Mouse (Mus musculus) thymus, postnatal 25 days (tissue): ENCODE results near the gene Klhl35.

ENCODE experiments used
- DNase-seq: peaks from one replicate; pipeline ENCODE4 v3.0.0; 2022

Klhl35 gene

DNA sequence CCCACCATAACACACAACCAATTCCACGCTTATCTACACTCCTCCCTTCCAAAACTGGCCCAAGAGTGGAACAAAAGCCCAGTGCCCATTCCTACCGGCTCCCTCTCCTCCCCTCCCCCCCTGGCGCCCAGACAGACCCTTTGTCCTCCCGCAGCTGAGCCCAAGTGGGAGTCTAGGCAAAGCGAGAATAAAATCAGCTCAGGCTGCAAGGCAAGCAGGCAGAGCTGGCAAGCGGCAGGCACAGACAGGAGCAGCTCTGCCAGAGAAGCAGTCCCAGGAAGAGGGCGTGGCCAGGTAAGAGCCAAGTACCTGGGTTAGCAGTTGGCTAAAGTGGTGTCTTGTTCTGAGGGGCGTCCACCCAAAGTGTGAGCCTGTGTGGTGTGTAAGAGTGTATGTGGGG is at the start of gene Klhl35:
Klhl35 (plus strand) TSS at position 194 of the 400 bp plus-strand sequence.
- DNase-seq, result no peak

DNA sequence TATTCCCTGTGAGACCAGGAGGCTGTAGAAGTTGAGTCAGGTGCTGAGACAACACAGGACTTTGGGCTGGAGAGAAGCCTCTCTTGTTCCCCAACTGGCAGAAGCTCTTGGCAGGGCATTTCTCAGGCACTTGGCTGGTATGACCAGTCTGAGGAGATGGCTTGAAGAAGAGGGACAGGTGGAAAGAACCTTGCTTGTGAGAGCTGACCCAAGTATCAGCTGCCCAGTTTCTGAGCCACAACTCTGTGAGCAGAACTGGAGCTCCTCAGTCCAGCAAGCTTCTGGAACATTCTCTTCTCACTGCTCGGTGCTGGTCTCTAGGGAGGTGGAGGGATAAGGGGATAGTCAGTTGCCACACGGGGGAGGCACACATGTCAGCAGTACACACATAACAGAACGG is 46.5 kb upstream of the Klhl35 start:
- no peak for DNase-seq

DNA sequence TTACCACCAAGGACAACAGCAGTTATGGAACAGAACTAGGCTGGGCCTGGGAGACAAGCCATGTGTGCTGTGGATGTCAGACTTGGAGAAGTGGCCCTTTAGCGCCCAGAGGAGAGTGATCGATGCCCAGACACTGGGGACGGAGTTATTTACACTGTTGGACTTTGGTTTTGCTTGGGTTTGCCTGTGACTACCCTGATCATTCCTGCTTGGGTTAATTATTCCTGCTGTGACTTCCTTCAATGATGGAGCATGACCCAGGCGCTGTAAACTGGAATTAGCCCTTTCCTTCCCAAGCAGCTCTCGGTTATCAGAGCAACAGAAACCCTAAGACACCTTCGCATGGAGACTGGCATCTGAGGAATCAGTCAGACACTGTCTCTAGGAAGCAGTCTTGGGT is 44.8 kb upstream of the Klhl35 start:
- no peak for DNase-seq

DNA sequence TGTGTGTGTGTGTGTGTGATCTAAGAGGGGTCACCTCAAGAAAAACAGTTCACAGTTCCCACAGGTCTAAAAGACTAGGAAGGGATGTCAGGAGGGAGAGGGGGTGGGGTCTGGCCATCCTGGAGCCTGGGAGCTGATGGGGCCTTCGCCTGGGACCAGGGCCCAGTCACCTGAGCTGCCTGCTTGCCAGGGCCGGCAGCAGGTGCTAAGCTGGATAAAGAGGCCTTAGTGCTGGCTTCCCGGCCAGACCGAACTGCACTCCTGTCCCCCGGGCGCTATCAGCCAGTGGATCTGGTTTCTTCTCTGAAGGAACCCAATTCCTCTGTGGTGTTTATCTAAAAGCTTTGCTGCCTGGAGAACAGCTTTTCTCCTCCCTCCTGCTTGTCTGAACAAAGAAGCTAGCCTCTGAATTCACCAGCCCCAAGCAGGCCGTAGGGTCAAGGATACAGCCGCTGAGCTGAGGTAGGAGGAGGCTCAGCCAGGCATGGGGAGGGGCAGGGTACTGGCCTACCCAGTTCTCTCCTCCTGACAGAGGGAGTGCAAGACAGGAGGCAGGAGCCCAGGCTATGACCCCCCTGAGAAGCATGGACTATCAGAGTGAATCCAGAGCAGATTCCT is 41.2 kb upstream of the Klhl35 start:
- no peak for DNase-seq

DNA sequence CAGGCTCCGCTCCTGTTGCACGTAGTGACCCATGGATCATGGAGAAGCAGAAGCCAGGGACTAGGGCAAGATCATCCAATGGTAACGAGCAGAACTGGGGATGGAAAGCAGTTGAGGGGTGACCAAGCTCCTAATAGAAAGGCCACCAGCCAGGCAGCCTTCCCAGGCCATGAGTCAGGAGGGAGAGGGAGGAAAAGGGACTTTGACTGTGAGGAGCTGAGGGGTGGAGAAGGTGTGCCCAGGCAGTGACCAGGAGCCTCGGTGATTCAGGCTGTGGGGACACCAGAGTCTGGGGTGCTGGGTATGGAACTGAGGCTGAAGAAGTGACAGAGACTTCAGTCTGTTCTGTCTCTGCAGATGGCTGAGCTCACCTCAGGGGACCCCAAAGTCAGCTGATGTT is 40.1 kb upstream of the Klhl35 start:
- no peak for DNase-seq

DNA sequence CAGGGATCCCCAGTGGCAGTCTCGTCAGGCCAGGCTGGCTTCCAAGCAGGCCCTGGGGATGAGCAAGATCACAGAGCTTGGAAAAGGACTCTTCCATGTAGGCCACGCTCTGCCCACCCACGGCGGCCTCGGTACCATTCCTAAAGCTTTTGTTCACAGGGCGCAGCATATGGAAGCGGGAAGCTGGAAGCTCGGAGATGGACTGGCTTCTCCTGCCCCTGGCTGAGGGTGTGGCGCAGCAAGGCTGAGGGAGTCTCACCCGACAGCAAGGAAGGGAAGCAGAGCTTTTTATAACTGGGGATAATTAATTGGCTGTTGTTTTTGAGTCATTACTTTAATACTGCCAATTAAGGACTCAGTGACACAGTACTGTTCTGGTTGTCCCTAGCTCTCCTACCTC is 38.8 kb upstream of the Klhl35 start:
- DNase-seq, result no peak

DNA sequence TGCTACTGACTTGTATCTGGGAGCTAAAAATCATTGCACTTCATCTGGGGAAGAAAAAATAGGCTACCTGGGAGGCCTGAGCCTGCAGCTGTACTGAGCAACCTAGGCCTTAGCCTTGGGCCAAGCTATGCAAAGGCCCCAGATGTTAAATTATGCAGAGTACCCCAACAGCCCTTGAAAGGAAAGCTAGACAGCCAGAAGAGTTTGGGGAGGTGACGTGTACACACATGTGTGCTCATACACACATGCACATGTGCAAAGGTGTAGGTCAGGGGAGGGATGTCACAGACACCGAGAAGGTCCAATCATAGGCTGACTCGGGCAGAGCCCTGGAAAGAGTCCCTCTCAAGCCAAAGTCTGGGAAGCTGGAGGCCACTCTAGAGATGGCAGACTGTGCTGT is 37.8 kb upstream of the Klhl35 start:
- DNase-seq, result no peak

DNA sequence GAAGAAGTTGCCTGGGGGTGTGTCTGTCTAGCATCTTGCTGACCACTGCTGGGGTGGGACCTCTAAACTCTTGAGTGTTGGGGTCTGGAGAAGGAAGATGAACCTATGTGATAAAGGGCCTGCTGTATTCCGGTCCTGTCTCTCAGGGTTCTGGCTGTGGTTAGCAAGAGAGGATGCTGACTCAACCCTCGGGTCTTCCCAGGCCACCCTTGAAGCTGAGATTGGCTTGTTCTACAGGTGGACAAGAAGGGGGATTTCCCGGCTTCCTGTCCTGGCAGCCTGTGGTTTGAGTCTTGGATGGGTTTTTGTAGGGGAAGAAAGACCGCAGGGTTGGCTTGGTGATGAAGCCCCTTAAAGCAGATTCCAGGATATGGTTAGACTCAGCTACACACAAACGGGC is 37.0 kb upstream of the Klhl35 start:
- no peak for DNase-seq

DNA sequence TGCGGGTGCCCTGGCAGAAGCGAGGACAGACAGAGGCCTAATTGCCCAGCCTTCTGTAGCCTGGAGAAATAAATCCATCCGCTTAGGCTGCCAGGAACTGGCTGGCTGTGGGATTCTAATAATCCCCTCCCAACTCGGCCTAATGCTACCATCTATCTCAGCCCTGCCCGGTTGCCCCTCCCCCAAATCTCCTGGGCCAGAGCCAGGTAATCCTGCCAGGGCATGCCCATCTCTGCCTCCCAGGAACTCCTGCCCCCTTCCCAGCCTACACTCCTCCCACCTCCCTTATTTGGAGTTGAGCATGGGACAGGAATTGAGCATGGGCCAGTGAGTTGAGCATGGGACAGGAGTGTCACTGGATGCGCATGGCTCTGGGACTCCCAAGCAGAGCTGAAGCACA is 36.0 kb upstream of the Klhl35 start:
- DNase-seq, result no peak

DNA sequence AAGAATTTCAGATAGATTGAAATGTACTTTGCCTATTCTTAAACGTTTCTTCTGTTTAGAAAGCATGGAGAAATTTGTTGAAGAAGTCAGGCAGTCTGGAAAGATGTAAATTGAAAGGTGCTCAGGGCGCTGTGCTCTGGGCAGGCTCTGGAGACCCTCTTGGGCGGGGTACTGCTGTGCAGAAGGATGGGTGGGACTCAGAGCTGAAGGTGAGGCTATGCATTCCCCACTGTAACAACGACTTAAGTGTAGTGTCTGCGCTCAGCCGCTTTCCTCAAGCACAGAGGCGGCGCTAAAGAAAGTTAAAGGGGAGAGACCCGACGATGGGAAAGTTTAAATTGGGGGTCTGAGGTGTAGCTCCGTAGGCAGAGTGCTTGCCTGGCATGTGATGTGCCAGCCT is 35.6 kb upstream of the Klhl35 start:
- DNase-seq, result no peak

DNA sequence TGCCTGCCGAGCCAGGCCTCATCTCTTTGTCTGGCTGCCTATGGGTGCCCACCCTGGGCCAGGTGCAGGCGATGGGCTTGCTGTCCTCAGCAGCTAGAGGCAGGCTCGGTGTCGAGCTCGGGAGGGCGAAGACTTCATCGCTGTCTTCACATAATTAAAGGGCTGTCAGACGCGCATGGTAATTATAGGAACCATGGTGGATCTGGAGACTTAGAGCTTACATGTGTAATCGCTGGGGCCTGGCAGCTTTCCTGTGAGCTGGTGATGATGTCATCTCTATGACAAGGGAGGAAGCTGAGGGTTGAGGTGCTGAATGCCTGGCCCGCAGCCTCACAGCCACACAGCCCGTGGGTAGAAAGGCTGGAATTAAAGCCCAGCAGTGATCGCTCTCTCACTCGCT is 33.6 kb upstream of the Klhl35 start:
- no peak for DNase-seq

DNA sequence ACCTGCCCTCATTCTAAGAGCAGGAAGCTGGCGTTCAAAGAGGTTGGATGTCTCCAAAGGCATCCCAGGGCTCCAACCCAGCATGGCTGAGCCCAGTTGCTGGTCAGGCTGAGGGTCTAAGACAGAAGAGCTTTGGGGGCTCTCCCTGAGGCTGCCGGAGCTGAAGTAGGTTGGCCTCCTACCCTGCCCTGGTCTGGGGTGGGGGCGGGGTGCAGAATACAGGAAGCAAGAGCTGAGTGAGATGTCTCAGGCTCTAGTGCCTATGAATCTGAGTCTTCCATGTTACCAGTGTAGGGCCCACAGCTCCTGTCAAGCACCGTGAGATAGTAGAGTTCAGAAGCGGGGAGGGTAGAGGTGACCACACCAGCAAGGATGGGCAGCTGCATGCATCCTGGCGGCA is 32.9 kb upstream of the Klhl35 start:
- no peak for DNase-seq

DNA sequence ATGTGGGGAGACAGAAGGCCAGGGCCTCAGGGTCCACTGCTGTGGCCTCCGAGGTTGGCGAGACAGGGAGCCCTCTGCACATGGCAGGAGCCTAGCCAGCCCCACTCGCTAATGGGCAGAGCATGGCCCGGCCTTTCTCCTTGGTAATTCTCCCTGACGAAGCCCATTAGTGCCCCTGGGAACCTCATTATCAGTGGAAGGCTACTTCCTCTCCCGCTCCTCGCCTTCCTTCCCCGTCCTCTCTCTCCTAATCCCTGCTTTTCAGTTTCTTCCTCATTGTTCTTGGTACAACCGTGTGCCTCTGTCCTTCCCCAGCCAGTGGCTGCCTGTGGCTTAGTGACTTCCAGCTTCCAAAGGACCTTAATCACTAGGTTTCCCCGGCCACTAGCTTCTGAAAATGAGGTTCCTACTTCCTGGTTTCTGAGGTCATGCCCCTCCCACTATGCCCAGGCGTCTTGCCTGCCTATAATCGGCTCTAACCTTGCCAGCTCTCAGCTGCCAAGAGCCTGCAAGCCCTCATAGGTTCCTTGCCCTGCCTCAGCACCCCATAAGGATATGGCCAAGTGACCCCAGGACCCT is 31.0 kb upstream of the Klhl35 start:
- DNase-seq, result no peak

DNA sequence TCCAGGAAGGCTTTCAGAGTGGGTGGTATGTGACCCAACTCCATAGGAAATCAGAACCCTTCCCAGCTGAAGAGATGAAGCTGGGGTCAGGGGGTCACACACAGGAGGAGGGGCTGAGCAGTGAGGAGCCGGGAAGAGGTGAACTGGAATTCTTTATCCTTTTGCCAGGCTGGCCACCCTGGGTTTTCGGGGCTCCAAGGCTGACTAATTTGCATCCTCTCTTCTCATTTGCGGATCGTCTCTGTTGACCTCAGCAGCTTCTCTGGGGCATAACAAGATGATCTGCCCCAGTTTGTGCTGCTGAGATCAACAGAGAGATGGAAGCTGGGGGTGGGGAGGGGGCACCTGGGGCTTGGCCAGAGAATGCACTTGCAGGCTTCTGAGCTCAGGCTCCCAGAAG is 29.3 kb upstream of the Klhl35 start:
- DNase-seq, result no peak

DNA sequence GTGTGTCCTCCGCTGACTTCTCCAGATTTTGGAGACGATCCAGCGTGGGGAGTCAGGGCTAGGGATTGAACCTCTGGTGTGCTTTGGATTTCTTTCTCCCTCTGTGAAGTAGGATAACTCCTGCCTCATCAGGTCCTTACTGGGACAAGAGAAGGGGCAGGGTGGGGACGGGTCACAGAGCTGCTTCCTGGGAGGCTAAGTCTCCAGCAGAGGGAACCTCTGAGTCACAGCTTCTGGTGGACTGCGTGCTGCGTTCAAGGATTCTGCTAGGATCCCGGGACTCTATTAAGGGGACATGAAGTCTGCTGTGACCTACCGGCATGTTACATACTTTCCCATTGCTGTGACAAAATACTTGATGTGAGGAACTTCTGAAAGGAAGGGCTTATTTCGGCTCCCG is 26.9 kb upstream of the Klhl35 start:
- DNase-seq, result no peak

DNA sequence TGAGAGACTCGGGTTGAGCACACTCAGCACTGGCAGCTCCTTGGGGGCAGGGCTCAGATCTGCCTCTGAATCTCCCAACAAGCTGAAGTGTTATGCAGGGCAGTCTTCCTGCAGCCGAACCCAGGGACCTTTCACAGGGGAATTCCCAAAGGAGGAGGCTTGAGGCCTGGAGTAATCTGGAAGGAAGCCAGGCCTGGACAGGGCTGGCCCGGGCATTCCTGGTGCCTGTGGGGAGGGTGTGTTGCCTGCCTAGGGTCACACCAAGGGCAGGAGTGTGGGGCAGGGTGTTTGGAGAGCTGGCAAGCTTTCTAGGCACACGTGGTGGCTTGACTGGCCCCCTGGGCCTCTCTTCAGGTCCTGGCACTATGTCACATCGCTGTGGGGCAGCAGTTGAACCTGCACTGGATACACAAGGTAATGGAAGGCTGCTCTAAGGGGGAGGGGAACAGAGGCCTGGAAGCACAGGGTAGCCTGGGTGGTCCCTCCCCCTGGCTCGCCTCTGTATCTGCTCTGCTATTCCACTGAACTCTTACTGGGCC is 24.2 kb upstream of the Klhl35 start:
- no peak for DNase-seq

DNA sequence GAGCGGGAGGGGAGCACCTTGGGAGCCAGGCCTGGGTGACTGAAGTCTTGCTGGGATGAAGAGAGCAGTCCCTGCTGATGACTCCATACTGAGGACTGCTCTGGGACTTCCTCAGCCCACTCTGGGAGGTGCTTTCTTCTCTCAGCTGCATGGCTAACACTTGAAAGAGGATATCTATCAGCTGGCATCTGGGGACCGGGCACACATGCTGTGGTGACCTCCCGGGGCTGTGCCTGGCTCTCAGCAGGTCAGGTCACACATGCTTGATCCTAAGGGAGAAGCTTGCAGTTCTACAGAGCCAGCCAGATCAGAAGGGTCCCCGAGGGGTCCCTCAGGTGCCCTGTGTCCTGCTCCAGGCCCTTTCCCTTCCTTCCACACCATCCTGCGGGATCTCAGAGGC is 22.6 kb upstream of the Klhl35 start:
- DNase-seq, result no peak

DNA sequence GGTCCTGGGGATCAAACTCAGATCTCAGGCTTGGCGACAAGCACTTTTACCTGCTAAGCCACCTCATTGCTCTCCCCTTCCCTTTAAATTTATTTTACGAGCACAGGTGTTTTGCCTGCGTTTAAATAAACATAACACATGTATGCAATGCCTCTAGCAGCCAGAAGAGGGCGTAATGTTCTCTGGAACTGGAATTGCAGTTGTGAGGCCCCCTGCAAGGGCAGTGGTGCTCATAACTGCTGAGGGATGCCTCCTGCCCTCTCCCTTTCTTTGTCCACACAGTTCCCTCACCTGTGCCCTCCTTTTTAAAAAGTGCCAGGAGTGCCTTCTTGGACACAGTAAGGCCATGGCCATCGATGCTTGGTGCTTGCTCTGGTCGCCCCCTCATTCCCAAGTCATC is 21.8 kb upstream of the Klhl35 start:
- DNase-seq, result no peak

DNA sequence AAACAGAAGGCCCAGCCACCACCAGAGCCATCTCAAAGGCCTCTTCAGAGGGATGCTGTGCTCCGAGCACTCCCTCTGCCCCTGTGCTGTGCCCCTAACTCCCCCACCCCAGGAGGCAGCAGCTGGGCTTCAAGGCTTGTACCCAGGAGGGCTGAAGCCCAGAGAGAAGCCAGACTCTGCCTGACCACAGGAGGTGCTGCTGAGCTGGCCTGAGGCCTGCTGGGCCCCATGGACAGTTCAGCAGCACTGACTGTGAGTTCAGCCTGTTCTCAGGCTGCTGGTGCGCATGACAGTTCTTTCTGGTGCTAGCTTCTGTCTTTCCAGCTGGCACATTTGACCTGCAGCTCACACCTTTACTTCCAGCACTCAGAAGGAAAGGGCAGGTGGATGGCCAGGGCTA is 20.0 kb upstream of the Klhl35 start:
- no peak for DNase-seq

DNA sequence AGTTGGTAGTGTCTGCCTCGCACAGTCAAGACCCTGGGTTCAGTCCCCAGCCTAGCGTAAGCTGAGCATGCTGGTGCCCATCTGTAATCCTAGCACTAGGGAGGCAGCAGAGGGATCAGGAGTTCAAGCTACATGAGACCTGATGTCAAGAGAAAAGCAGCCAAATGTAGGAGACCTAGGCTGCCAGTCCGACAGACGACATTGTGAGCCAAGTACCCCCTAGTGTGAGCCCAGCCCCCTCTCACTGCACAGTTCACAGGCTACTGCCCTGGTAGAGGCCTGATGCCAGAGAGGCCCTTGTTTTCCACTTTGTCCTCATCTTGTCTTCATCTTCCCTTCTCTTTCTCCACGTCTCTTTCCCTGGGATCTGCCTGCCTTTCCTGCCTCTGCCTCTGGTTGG is 18.5 kb upstream of the Klhl35 start:
- DNase-seq, result no peak

DNA sequence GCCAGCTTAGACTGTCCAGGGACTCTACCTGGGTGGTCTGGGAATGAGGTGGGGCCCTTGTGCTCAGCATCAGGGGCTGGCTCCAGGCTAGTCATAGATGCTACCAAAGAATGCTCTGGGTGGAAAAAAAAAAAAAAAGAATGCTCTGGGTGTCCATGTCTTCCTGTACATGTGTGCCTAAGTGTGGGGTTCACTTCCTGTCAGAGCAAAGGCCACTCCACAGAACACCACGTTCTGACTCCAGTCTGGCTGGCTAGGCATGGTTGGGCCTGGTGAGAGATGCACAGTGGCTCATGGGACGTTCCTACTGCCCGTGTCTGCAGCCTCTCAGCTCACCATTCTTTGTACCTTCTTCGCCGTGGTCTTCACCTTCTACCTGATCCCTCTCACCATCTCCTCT is 17.2 kb upstream of the Klhl35 start:
- no peak for DNase-seq

DNA sequence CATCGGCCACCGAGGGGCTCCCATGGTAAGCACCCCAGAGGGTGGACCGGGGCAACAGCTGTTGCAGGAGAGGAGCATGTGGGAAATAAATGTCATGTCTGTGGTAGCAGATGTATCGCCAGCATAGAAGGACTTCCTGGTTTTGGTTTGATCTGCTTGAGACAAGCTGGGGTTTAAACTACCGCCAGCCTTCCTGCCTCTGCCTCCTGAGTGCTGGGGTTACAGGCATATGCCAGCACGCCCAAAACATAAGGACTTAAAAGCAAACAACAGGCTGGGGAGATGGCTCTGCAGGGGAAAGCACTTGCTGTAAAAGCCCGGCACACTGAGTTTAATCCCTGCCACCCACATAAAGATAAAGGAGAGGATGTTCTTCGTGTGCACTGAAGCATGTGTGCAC is 16.7 kb upstream of the Klhl35 start:
- peak; percentile 45 for DNase-seq

DNA sequence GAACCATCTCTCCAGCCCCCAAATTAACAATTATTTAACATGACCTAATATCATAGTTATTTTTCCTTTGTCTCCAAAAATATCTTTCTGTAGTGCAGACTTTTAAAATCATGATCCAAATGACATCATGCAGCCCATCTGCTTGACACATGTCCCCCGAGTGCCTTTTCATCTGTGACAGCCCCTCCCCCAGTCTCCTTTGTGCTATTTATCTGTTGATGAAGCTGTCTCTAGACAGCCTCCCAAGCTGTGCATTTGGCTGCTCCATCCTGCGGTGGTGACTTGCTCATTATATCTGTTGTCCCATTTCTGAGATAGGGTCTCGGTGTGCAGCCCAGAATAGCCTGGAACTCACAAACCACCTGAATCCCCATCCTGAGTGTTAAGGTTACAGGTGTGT is 16.1 kb upstream of the Klhl35 start:
- DNase-seq, result no peak

DNA sequence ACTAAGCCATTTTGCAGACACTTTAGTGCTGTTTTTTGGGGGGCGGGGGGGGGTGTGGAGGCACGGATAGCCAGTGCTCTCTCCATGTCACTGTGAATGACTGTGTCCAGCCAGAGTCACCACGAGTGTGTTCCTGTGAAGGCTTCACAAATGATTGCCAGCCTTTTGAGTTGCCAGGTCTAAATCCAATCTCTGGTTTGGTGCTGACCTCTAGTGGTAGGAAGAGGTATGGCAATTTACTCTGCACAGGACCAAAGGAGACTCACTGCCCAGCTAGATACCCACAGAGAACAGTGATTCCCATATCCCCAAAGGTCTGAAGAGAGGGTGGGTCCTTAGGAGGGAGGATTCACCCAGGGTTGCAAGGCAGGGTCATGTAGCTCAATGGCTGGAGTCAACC is 15.1 kb upstream of the Klhl35 start:
- DNase-seq, result peak; percentile 71

DNA sequence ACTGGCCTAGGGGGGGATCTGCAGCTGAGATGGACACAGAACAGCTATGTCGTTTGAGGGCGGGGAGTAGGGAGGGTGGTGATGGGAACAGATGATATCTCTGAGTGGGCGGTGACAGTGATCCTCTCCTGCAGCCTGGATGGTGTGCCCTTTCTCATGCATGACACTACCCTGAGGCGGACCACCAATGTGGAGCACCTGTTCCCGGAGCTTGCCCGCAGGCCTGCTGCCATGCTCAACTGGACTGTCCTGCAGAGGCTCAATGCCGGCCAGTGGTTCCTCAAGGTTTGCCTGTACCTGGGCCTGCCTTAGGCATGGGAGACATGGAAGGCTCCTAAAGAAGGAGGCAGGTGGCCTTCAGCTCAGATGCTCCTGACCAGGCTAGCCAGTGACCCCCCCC is 12.9 kb upstream of the Klhl35 start:
- no peak for DNase-seq
